ENCODE assay signal across 26 mouse cellular contexts in genomic region chr19:26755991-26756390, GRCm38 (mm10).
DNase-seq lines count a peak whose midpoint lies in the region; ATAC-seq lines count a peak whose summit lies in the region.
"Had no signal": no experiment of that assay in that cellular context is flagged by ENCODE, and none has a peak within 500 bp of the region (broad histone marks: within the 10 kb centered on the region; RNA-seq: fewer than 3 reads in every experiment).

No protein-coding gene starts in this region.

- H3K27ac ChIP-seq in liver, embryonic 16.5 days (ENCODE audit: low read length) = no peak overlapping the region
- H3K27ac ChIP-seq: embryonic facial prominence, embryonic 13.5 days; forebrain, embryonic 15.5 days; heart, adult 2 months; heart, embryonic 15.5 days; hindbrain, embryonic 13.5 days; limb, embryonic 13.5 days; lung, embryonic 15.5 days; midbrain, embryonic 13.5 days; stomach, postnatal 0 days had no signal

- no peaks in the 10 kb centered on the region for H3K9me3 ChIP-seq in liver, embryonic 16.5 days (replicated peaks; ENCODE audit: control insufficient read depth, low read length)
- H3K9me3 ChIP-seq: embryonic facial prominence, embryonic 13.5 days; forebrain, embryonic 15.5 days; heart, embryonic 15.5 days; hindbrain, embryonic 13.5 days; limb, embryonic 13.5 days; lung, embryonic 15.5 days; megakaryocyte, embryonic 14.5 days; midbrain, embryonic 13.5 days had no signal

- no peaks in the 10 kb centered on the region for H3K36me3 ChIP-seq in liver, embryonic 16.5 days (ENCODE audit: control insufficient read depth, insufficient read depth)
- H3K36me3 ChIP-seq: forebrain, embryonic 15.5 days; heart, embryonic 15.5 days had no signal

- no peaks in the 10 kb centered on the region; the same call in none of the 2 replicates for H3K4me1 ChIP-seq in liver, embryonic 16.5 days (ENCODE audit: control insufficient read depth, low read depth, low read length)

- WGBS in liver, embryonic 16.5 days (ENCODE audit: insufficient replicate concordance) = 67% methylated on average over 6 of the region's 6 CpGs

- H3K4me2 ChIP-seq in liver, embryonic 16.5 days (ENCODE audit: low read depth, low read length) = no peak overlapping the region
- H3K4me2 ChIP-seq: embryonic facial prominence, embryonic 13.5 days; forebrain, embryonic 15.5 days; heart, embryonic 15.5 days; hindbrain, embryonic 13.5 days; limb, embryonic 13.5 days; lung, embryonic 15.5 days; midbrain, embryonic 13.5 days had no signal

- peak; percentile 43 for DNase-seq in kidney, adult 18-20 months
- no peak for DNase-seq in kidney, postnatal 10 days
- DNase-seq in liver = no peak
- peak; percentile 62 to 70 for DNase-seq in kidney, postnatal 25 days
- DNase-seq in yolk sac, embryonic 10.5 days (ENCODE audit: low spot score) = peak; percentile 17
- no peak for DNase-seq in thymus, postnatal 14 days
- DNase-seq: adrenal gland, postnatal 25 days; cerebellum, adult 8-10 months; cerebellum, postnatal 36 days; embryo, embryonic 11 days; gastrocnemius, postnatal 10 days; heart, adult 2 months; heart, postnatal 36 days; layer of hippocampus, adult 9-11 months; thymus, adult 2 months had no signal

- H3K9ac ChIP-seq in liver, embryonic 16.5 days (ENCODE audit: low read depth, low read length) = no peak overlapping the region
- H3K9ac ChIP-seq: embryonic facial prominence, embryonic 13.5 days; forebrain, embryonic 15.5 days; heart, embryonic 15.5 days; hindbrain, embryonic 13.5 days; limb, embryonic 13.5 days; lung, embryonic 15.5 days; midbrain, embryonic 13.5 days had no signal

- H3K4me3 ChIP-seq in liver, embryonic 16.5 days (ENCODE audit: low read depth, low read length) = no peak overlapping the region
- H3K4me3 ChIP-seq: embryonic facial prominence, embryonic 13.5 days; erythroblast, embryonic 14.5 days; forebrain, embryonic 15.5 days; heart, adult 2 months; heart, embryonic 15.5 days; hindbrain, embryonic 13.5 days; limb, embryonic 13.5 days; lung, embryonic 15.5 days; megakaryocyte, embryonic 14.5 days; midbrain, embryonic 13.5 days had no signal

- H3K27me3 ChIP-seq in liver, embryonic 16.5 days (ENCODE audit: control insufficient read depth, insufficient read depth, low read depth, low read length) = no peaks in the 10 kb centered on the region
- H3K27me3 ChIP-seq: embryonic facial prominence, embryonic 13.5 days; forebrain, embryonic 15.5 days; heart, embryonic 15.5 days; hindbrain, embryonic 13.5 days; limb, embryonic 13.5 days; lung, embryonic 15.5 days; megakaryocyte, embryonic 14.5 days; midbrain, embryonic 13.5 days had no signal

- peak; percentile 59 for ATAC-seq in liver, embryonic 16.5 days (ENCODE audit: low read depth)
- ATAC-seq: forebrain, embryonic 15.5 days; midbrain, embryonic 13.5 days had no signal

Comparison
In these comparisons a context has a peak if more than half of its experiments do, and no peak if none do; other contexts are left out.
1. DNase-seq: peak in kidney, adult 18-20 months (single experiment), kidney, postnatal 25 days (2 of 2) and yolk sac, embryonic 10.5 days (single experiment); none in kidney, postnatal 10 days (single experiment), liver (single experiment) and thymus, postnatal 14 days (single experiment).